Comparison of ENCODE assay signal across 8 mouse cellular contexts in genomic region chr13:23369421-23369765, GRCm38 (mm10). TPM values are rescaled to one million over a fixed set of nuclear protein-coding genes. Genes with fewer than 3 reads are reported as not detected.
DNase-seq lines count a peak whose midpoint lies in the region; ATAC-seq and TF ChIP-seq lines count a peak whose summit lies in the region.

No protein-coding gene starts in this region.

- peak overlapping the region; percentile 97 for H3K27ac ChIP-seq in forebrain, embryonic 12.5 days
- peak overlapping the region; percentile 85 for H3K27ac ChIP-seq in liver, embryonic 13.5 days

- peak overlapping the region; percentile 61 for H3ac ChIP-seq in C2C12 (ENCODE audit: control insufficient read depth, insufficient read length, low read depth)

- no peak; the same call in 1 of the 2 replicates for ATAC-seq in forebrain, embryonic 12.5 days (ENCODE audit: low FRiP score)
- ATAC-seq in liver, embryonic 13.5 days (ENCODE audit: low read depth), result peak; percentile 34

- DNase-seq in embryo, embryonic 10 days (ENCODE audit: low spot score), result peak; percentile 63
- no peak for DNase-seq in embryo, embryonic 9.5 days (ENCODE audit: extremely low spot score)
- no peak for DNase-seq in liver, embryonic 13.5 days
- no peak for DNase-seq in urinary bladder, adult 2 months (ENCODE audit: low spot score)
- DNase-seq in right cerebral cortex, adult 18-20 months, result no peak
- no peak for DNase-seq in gastrocnemius, postnatal 10 days

- H3K9ac ChIP-seq in forebrain, embryonic 12.5 days, result peak overlapping the region; percentile 81
- peak overlapping the region; percentile 80 for H3K9ac ChIP-seq in liver, embryonic 13.5 days

- 0% methylated on average over 10 of the region's 10 CpGs for WGBS in forebrain, embryonic 12.5 days
- WGBS in liver, embryonic 13.5 days (ENCODE audit: insufficient replicate concordance), result 0% methylated on average over 10 of the region's 10 CpGs

- H3K9me3 ChIP-seq in forebrain, embryonic 12.5 days, result no peaks in the 10 kb centered on the region
- H3K9me3 ChIP-seq in liver, embryonic 13.5 days (replicated peaks), result no peaks in the 10 kb centered on the region

- H3K27me3 ChIP-seq in C2C12 (ENCODE audit: control insufficient read depth, insufficient read depth, insufficient read length), result no peaks in the 10 kb centered on the region
- H3K27me3 ChIP-seq in forebrain, embryonic 12.5 days, result 0 out of 2 replicates have a peak, but pooled peaks cover 6% of the 10 kb centered on the region
- no peaks in the 10 kb centered on the region for H3K27me3 ChIP-seq in liver, embryonic 13.5 days

- peaks cover 42% of the 10 kb centered on the region for H3K79me2 ChIP-seq in C2C12 (ENCODE audit: control insufficient read depth, insufficient read depth)

- peak overlapping the region; percentile 77 for H3K4me2 ChIP-seq in forebrain, embryonic 12.5 days
- H3K4me2 ChIP-seq in liver, embryonic 13.5 days, result peak overlapping the region; percentile 75

- H3K4me3 ChIP-seq in C2C12 (ENCODE audit: insufficient read depth, poor library complexity, severe bottlenecking), result peak overlapping the region; percentile 55
- peak overlapping the region; percentile 74 for H3K4me3 ChIP-seq in forebrain, embryonic 12.5 days (replicated peaks)
- H3K4me3 ChIP-seq in liver, embryonic 13.5 days (replicated peaks), result peak overlapping the region; percentile 83

- peaks cover 22% of the 10 kb centered on the region for H3K4me1 ChIP-seq in forebrain, embryonic 12.5 days
- H3K4me1 ChIP-seq in liver, embryonic 13.5 days (replicated peaks), result peaks cover 44% of the 10 kb centered on the region

- H3K36me3 ChIP-seq in C2C12 (ENCODE audit: control insufficient read depth, insufficient read depth), result peaks cover 12% of the 10 kb centered on the region
- H3K36me3 ChIP-seq in forebrain, embryonic 12.5 days (replicated peaks), result 0 out of 2 replicates have a peak, but pooled peaks cover 8% of the 10 kb centered on the region
- 0 out of 2 replicates have a peak, but pooled peaks cover 3% of the 10 kb centered on the region for H3K36me3 ChIP-seq in liver, embryonic 13.5 days

- H3K79me3 ChIP-seq in C2C12 (ENCODE audit: low read depth), result peaks cover 29% of the 10 kb centered on the region

- no peak for TF ChIP-seq CTCF in C2C12 (IDR thresholded peaks at IDR 0.05; ENCODE audit: control insufficient read depth, insufficient read depth, insufficient read length)

TF ChIP-seq in C2C12, 6 proteins besides CTCF, POLR2A, EP300 and RAD21:
- TF ChIP-seq MYOG (IDR thresholded peaks at IDR 0.05; ENCODE audit: control insufficient read depth, extremely low read depth, insufficient read length) (no peak), MAX (IDR thresholded peaks at IDR 0.05) (no peak), FOSL1 (IDR thresholded peaks at IDR 0.05; ENCODE audit: insufficient read depth, low read length, poor library complexity, severe bottlenecking) (no peak), MYOD1 (IDR thresholded peaks at IDR 0.05; ENCODE audit: control insufficient read depth, insufficient read length, low read depth) (no peak), USF1 (IDR thresholded peaks at IDR 0.05; ENCODE audit: low read depth) (no peak), CEBPB (IDR thresholded peaks at IDR 0.05; ENCODE audit: low read depth) (no peak)

RNA-seq across cellular contexts. Expression of gene Zfp322a, which starts 0.4 kb away (rescaled TPM):
- 2.1 TPM for polyA plus RNA-seq in C2C12 (2012; fragmentation: generic; extraction: Trizol)
- polyA plus RNA-seq in forebrain, embryonic 12.5 days (2016; fragmentation: Nextera tagmentation; extraction: Ambion mirVana), result 64.1 and 65.6 TPM in 2 replicates
- 15.2 and 20.1 TPM in 2 replicates for polyA plus RNA-seq in liver, embryonic 13.5 days (2015; fragmentation: Nextera tagmentation; extraction: Ambion mirVana)
- polyA plus RNA-seq in urinary bladder, adult 2 months (2012; rRNA removed), result 12.7 and 15.8 TPM in 2 replicates
- 10 to 100 TPM; 13.2 to 20.8 TPM for total RNA-seq in gastrocnemius, postnatal 10 days (2021)

RNA-seq across cellular contexts. Expression of gene Abt1, which starts 54.3 kb away (rescaled TPM):
- polyA plus RNA-seq in C2C12 (2012; fragmentation: generic; extraction: Trizol), result 11.2 TPM
- 13.0 and 13.2 TPM in 2 replicates for polyA plus RNA-seq in forebrain, embryonic 12.5 days (2016; fragmentation: Nextera tagmentation; extraction: Ambion mirVana)
- 8.3 and 9.1 TPM in 2 replicates for polyA plus RNA-seq in liver, embryonic 13.5 days (2015; fragmentation: Nextera tagmentation; extraction: Ambion mirVana)
- polyA plus RNA-seq in urinary bladder, adult 2 months (2012; rRNA removed), result 7.9 TPM in 2 replicates
- 1 to 10 TPM; 4.8 to 5.3 TPM for total RNA-seq in gastrocnemius, postnatal 10 days (2021)
